Mouse (Mus musculus) intestine, embryonic 16.5 days (tissue): ENCODE results near the gene Ppa1. TPM values are rescaled to one million over a fixed set of nuclear protein-coding genes. Genes with fewer than 3 reads are reported as not detected.

Source experiments
- ATAC-seq: fragments of 200-750 bp; cut with Nextera tagmentation; 2 replicates; pipeline ENCODE4 v1.8.0; 2017; ENCODE audit warnings: moderate TSS enrichment, moderate library complexity
- H3K27ac ChIP-seq: fragments of 300-500 bp; sonication (generic); 2 replicates; pipeline ENCODE4 v1.5.1; 2014; ENCODE audit warnings: mild to moderate bottlenecking, low read length
- H3K27me3 ChIP-seq: fragments of 300-500 bp; sonication (generic); replicated peaks from 2 replicates; pipeline ENCODE4 v1.6.1; 2014; ENCODE audit warnings: low read length, control low read depth, mixed read lengths; ENCODE audit not compliant: control insufficient read depth, insufficient read depth
- H3K36me3 ChIP-seq: fragments of 300-500 bp; sonication (generic); 2 replicates; pipeline ENCODE4 v1.6.1; 2014; ENCODE audit warnings: low read length, control low read depth; ENCODE audit not compliant: control insufficient read depth, insufficient read depth
- H3K4me1 ChIP-seq: fragments of 300-500 bp; sonication (generic); 2 replicates; pipeline ENCODE4 v1.6.1; 2014; ENCODE audit warnings: low read length, control low read depth, mixed read lengths; ENCODE audit not compliant: control insufficient read depth, insufficient read depth
- H3K4me2 ChIP-seq: fragments of 300-500 bp; sonication (generic); 2 replicates; pipeline ENCODE4 v1.6.1; 2014; ENCODE audit warnings: low read depth, low read length, control low read depth
- H3K4me3 ChIP-seq: fragments of 300-500 bp; sonication (generic); 2 replicates; pipeline ENCODE4 v1.5.1; 2014; ENCODE audit warnings: mild to moderate bottlenecking, low read length
- H3K9ac ChIP-seq: fragments of 300-500 bp; sonication (generic); 2 replicates; pipeline ENCODE4 v1.6.1; 2014; ENCODE audit warnings: low read depth, low read length
- H3K9me3 ChIP-seq: fragments of 300-500 bp; sonication (generic); 2 replicates; pipeline ENCODE4 v1.6.1; 2016; ENCODE audit warnings: low read length, control low read depth; ENCODE audit not compliant: control insufficient read depth
- WGBS: fragments of 180-500 bp; shearing (Covaris S2); extraction: QIAGEN DNeasy Blood & Tissue Kit; methylation state at CpG from one replicate; pipeline ENCODE4 v1.1.7; 2014; 5-methylcytosine and 5-hydroxymethylcytosine counted together
- polyA plus RNA-seq: library from polyadenylated mRNA; unstranded; fragments of >200 nt; fragmentation: Nextera tagmentation; extraction: Ambion mirVana; gene quantifications from 2 replicates; pipeline ENCODE4 v1.2.1, GENCODE M21; 2015

Ppa1 gene
- polyA plus RNA-seq, 1 experiment from 2014 or later: 233 TPM

DNA sequence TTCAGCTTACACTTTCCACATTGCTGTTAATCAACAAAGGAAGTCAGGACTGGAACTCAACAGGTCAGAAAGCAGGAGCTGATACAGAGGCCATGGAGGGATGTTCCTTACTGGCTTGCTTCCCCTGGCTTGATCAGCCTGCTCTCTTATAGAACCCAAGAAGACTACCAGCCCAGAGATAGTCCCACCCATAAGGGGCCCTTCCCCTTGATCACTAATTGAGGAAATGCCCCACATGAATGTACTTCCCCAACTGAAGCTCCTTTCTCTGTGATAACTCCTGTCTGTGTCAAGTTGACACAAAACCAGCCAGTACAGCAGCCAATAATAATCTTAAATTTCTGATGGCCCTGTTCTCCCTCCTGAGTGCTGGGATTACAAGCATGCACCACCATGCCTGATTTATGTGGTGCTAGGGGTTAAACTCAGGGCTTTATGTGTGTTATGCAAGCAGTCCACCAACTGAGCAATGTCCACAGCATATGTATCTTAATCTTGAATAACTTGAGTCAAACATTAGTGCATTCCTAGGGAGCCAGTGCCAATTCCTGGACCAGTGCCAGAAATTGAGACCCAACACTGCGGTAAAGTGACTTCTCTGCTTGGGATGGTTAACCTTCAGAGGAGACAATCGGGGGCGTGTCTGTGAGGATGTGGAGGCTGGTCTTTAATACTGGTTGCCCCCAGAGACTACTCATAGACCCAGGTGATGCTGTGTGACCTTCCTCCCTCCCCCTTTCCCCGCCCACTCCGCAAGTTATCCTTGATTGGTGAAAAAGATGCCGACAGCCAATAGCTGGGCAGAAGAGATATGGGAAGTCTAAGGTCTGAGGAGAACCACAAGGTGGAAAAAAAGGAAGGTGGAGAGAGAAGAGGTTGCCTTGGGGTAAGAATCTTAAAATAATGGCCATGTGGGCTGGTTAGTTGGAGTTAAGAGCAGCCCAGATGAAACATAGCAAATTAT lies 58.3 kb downstream of the Ppa1 start:
- H3K36me3 ChIP-seq: peaks cover 4% of the 10 kb centered on the region; the same call in 1 of the 2 replicates
- H3K9me3 ChIP-seq: no peaks in the 10 kb centered on the region
- no peak overlapping the region for H3K4me2 ChIP-seq
- ATAC-seq: peak; percentile 85
- no peak overlapping the region for H3K9ac ChIP-seq
- WGBS: 74% methylated on average over 6 of the region's 6 CpGs
- no peak overlapping the region for H3K4me3 ChIP-seq
- no peaks in the 10 kb centered on the region for H3K4me1 ChIP-seq
- no peaks in the 10 kb centered on the region for H3K27me3 ChIP-seq
- 0 out of 2 replicates have a peak overlapping the region, but pooled peaks have one; percentile 35 for H3K27ac ChIP-seq

- Histone ChIP-seq H3K9me3 (no peaks in the 10 kb centered on the region), H3K4me3 (no peak overlapping the region), H3K4me1 (peaks cover 12% of the 10 kb centered on the region), H3K4me2 (no peak overlapping the region), H3K36me3 (no peaks in the 10 kb centered on the region), H3K27ac (no peak overlapping the region), H3K27me3 (no peaks in the 10 kb centered on the region), H3K9ac (no peak overlapping the region)
- 74% methylated on average over 3 of the region's 3 CpGs for WGBS
- ATAC-seq: no peak
Observed at GRCm38 (mm10) chr10:61713601-61714000, 65.2 kb downstream of the Ppa1 start.

DNA sequence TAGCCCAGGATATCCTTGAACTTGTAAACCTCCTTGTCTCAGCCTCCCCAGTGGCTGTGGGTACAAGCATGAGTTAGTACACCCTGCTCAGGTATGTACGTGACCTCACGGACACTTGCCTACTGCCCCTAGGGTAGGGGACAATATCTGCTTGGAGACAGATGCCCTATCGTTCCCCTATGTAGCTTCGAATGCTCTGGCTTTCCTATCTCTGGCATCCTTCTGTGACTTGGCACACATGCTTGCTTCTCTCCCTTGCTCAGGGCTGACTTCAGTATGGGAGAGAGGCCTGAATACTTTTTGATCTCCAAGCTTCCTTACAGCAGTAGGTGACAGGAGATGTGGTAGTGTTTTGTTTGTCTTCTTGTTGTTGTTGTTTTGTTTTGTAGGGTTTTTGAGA lies 65.8 kb downstream of the Ppa1 start:
- Histone ChIP-seq H3K4me1 (peaks cover 12% of the 10 kb centered on the region), H3K4me3 (no peak overlapping the region), H3K36me3 (no peaks in the 10 kb centered on the region), H3K4me2 (no peak overlapping the region), H3K27me3 (no peaks in the 10 kb centered on the region), H3K9me3 (no peaks in the 10 kb centered on the region), H3K27ac (no peak overlapping the region), H3K9ac (no peak overlapping the region)
- no peak for ATAC-seq
- WGBS: 89% methylated on average over 4 of the region's 4 CpGs

DNA sequence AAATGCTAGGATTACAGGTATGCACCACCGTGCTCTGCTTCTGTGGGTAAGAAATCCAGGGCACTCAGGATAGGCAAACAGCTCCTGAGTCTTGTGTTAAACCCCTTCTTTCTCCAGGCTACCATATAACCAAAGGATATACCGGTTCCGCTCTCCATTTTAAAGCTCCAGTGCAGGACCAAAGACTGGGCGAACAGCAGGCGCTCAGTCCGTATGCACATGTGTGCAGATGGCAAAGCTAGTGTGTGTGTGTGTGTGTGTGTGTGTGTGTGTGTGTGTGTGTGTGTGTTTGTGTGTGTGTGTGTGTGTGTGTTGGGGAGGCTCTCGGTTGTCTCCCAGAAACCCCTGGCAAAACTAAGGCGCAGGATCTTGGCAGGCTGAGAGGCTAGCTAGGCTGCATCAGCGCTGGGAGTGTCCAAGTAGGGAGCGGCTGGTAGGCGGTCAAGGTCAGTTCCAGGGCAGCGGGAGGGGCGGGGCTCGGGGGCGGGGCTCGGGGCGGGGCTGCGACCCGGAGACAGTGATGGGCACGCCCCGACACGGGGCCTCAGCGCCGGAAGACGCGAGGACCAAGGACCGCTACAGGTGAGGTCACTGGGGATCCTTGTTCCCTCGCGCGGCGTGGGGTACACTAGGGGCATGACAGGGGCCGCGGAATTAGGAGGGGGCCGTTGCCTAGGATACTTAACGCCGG lies 66.6 kb downstream of the Ppa1 start, which contains the start of gene Aifm2:
Aifm2 (plus strand) TSS at position 493 of the 691 bp plus-strand sequence.
- peaks cover 12% of the 10 kb centered on the region for H3K4me1 ChIP-seq
- peak within 1 kb of the TSS; percentile 91 for H3K4me2 ChIP-seq
- ATAC-seq: peak; percentile 97
- no peaks in the 10 kb centered on the region for H3K9me3 ChIP-seq
- no peaks in the 10 kb centered on the region for H3K27me3 ChIP-seq
- H3K36me3 ChIP-seq: no peaks in the 10 kb centered on the region
- peak within 1 kb of the TSS; percentile 71 for H3K4me3 ChIP-seq
- peak within 1 kb of the TSS; percentile 73 for H3K27ac ChIP-seq
- peak within 1 kb of the TSS; percentile 71 for H3K9ac ChIP-seq
- 11% methylated on average over 33 of the region's 36 CpGs for whole genome bisulfite sequencing

DNA sequence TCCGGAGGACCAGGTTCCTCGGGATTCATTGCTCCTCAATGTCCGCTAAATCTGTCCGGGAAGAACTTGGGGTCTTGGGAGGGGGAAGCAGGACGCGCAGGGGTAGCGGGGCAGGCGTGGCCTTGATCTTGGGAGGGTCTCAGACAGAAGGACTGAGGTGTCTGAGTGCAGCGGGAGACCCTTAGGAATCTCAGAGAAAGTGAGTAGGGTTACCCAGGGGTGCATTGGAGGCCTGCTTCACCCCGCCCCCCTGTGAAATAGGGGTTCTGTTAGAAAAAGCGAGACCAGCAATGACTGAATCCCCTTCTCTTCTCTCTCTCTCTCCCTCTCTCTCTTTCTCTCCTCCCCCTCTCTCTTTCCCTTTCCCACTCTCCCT lies 67.1 kb downstream of the Ppa1 start:
- ATAC-seq: peak; percentile 64
- Histone ChIP-seq H3K27ac (no peak overlapping the region; the same call in 1 of the 2 replicates), H3K9ac (peak overlapping the region; percentile 71), H3K36me3 (no peaks in the 10 kb centered on the region), H3K4me2 (peak overlapping the region; percentile 91), H3K4me3 (peak overlapping the region; percentile 71), H3K4me1 (peaks cover 12% of the 10 kb centered on the region), H3K27me3 (no peaks in the 10 kb centered on the region), H3K9me3 (no peaks in the 10 kb centered on the region)
- 2% methylated on average over 11 of the region's 11 CpGs for WGBS

DNA sequence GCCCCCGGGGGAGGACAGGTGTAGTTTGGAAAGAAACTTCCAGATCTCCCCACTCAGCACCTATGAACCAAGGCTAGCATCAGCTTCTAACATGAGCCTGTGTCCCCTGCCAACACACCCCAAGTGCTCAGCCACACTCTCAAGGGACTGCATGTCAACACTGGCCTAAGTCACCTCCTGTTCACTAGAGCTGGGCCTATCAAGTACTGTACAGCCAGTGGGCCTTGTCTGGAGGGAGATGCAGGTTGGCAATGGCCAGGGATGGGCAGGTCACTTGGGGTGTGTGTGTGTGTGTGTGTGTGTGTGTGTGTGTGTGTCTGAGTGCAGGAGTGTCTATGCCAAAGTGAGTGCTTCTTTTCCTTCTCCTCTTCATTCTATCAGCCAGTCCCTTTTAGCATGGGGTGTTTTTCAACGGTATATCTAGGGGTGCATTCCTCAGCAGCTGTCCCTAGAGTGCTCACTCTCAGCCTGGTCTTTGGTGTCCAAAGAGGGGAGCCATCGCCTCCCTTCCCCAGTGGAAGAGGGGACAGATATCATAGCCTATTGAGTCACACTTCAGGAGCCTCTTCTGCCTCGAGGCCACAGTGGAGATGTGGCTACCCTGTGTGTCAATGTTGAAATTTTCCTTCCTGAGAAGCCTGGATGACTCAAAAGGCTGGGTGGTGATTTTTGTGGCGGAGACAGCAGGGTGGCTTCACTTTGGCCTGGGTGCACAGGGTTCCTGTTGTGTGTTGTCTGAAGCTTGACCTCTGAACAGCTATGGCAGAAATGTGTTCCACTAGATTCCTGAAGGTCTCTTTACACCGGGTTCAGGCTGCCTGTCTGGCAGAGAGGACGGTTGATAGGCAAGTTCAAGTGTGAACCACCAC lies 67.9 kb downstream of the Ppa1 start:
- H3K4me2 ChIP-seq: peak overlapping the region; percentile 91
- H3K27ac ChIP-seq: no peak overlapping the region
- peak overlapping the region; percentile 71 for H3K4me3 ChIP-seq
- H3K9ac ChIP-seq: peak overlapping the region; percentile 71
- ATAC-seq: peak; percentile 10; the same call in 1 of the 2 replicates
- WGBS: 75% methylated on average over 7 of the region's 7 CpGs
- no peaks in the 10 kb centered on the region for H3K36me3 ChIP-seq
- H3K4me1 ChIP-seq: peaks cover 12% of the 10 kb centered on the region
- no peaks in the 10 kb centered on the region for H3K27me3 ChIP-seq
- no peaks in the 10 kb centered on the region for H3K9me3 ChIP-seq

DNA sequence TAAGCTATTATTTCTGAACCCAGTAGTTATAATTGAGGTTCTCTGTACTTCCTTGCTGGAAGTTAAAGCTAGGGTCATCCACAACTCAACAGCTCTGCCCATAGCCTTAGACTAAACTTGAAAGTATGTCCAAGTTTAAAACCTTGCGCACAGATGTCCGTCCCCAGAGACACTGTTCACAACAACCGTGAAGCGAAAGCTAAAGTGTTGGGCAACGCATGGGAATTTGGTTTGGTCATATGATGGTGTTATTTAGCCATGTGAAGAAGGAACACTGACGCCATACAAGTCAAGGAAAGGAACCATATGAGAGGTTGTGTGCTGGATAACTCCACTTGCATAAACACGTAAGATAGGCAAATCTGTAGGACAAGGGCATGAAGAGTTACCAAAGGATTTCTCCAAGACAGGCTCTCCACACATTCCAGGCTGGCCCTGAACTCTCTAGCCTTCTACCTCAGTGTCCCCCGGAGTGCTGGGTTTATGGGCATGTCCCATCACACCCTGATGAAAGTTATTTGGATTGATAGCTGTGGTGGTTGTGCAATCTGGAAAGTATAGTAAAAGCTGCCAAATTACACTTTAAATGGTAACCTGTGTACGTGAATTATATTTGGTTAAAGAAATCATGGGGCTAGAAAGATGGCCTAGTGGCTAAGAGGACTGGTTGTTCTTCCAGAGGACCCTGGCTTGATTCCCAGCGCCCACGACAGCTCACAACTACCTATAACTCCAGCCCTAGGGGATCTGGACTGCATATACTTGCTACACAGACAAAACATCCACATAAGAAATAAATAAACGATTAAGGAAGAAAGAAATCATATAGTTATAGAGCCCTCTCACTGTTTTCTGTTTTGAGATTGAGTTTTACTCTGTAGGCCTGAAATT lies 69.3 kb downstream of the Ppa1 start:
- H3K4me3 ChIP-seq: no peak overlapping the region
- WGBS: 91% methylated on average over 12 of the region's 12 CpGs
- no peak overlapping the region for H3K27ac ChIP-seq
- peaks cover 12% of the 10 kb centered on the region for H3K4me1 ChIP-seq
- no peak overlapping the region for H3K4me2 ChIP-seq
- H3K9ac ChIP-seq: no peak overlapping the region
- ATAC-seq: no peak
- H3K27me3 ChIP-seq: no peaks in the 10 kb centered on the region
- no peaks in the 10 kb centered on the region for H3K36me3 ChIP-seq
- H3K9me3 ChIP-seq: no peaks in the 10 kb centered on the region

- Histone ChIP-seq H3K4me3 (no peak overlapping the region), H3K4me2 (no peak overlapping the region), H3K9ac (no peak overlapping the region), H3K4me1 (peaks cover 7% of the 10 kb centered on the region), H3K27me3 (no peaks in the 10 kb centered on the region), H3K9me3 (no peaks in the 10 kb centered on the region), H3K36me3 (no peaks in the 10 kb centered on the region), H3K27ac (no peak overlapping the region)
- WGBS: 89% methylated on average over 7 of the region's 7 CpGs
- ATAC-seq: no peak
Observed at GRCm38 (mm10) chr10:61720331-61720730, 72.0 kb downstream of the Ppa1 start.
